Mouse (Mus musculus) kidney, postnatal 10 days (tissue): Measurements from ENCODE around the gene Arl4d.
A peak's percentile ranks its signal among the peaks of the same experiment; 100 is the strongest.
"Not testable (repeated sequence)": the region's sequence is repeated elsewhere in the genome, so short reads cannot be mapped to it uniquely, and the experiment has no call there.

Experiments used
- DNase-seq: peaks from one replicate; pipeline ENCODE4 v3.0.0; 2021; ENCODE audit warnings: mixed read lengths

The Arl4d gene

DNA sequence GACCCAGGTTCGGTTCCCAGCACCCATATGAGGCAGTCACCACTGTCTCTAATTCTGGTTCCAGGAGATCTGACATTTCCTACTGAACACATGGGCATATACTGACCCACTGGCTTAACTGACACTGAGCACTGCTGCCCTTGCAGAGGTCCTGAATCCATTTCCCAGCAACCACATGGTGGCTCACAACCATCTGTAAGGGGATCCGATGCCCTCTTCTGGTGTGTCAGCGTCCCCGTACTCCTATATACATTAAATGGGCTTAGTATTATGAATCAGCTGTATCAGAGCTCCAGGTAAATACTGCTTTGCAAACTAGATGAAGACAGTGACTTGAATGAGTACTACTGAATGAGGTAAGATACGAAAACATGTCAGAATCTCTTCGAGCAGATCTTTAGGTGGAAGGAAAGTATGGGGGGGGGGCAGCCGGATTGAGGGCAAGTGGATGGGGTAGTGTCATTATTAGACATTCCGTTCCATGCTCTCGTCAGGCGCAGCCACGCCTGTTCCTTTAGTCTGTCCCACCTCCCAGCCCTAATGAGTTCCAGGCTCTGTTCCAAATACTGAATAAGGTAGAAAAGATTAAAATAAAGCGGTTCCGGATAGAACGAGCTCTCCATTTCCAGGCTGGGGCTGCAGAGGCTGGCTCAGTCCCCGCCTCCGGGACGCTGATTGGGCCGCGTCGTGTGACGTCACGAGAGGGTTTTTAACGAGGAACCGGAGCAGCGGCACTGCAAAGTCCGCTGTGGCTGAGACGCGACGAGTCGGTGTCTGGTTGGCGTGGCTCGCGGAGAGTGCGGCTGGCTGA lies at the start of gene Arl4d:
Arl4d (plus strand) TSS at position 717 of the 811 bp plus-strand sequence.
- peak; percentile 97 for DNase-seq

DNA sequence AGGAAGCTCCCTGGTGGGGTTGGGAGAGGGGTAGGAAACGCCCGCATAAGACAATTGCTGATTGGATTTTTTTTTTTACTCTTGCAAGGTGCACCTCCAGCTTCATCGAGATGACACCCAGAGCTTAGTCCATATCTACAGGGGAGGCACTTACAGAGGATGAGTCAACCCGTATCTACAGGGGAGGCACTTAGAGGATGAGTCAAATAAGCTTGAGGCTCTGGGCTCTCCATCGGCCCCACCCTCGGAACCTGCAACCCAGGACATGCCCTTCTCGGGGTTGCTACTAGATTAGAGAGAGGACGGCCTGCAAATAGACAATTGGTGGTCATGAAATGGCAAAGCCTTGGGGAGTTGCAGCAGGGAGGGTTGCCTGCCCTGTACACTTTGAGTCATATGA lies 49.2 kb upstream of the Arl4d start:
- DNase-seq = no peak

DNA sequence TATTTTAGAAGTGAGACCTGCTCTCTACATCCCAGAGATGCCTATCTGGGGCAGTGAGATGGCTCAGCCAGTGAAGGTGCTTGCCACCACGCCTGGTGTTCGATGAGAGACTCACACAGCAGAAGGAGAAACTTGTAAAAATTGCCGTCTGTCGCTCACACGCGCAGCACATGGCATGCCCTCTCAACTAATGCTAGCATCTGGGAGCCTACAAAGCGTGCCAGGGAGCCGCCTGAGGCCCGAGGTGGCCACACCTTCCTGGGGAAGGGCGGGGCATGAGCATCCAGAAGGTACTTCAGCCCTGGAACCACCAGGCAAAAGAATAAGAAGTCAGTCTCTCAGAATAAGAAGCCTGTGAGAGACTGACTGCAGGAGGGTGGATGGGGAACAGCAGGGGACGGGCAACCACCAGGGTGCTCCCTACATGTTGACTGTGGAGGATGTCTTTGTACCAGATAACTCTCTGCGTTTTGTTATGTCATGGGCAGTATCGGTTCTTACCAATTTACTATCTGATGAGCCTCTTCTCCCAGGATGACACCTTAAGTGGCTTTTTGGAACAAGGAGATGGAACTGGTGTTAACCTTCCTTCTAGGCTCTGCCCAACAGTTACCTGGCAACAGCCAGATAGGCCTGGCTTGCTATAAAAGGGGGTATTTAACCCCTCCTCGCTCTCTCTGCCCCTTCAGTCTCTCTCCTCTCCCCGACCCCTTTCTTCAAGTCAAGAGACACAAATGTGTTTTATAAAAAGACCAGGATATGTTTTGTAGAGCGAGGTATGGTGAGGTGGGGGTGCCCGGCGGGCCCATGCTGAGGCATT lies 48.2 kb upstream of the Arl4d start:
- no peak for DNase-seq

DNA sequence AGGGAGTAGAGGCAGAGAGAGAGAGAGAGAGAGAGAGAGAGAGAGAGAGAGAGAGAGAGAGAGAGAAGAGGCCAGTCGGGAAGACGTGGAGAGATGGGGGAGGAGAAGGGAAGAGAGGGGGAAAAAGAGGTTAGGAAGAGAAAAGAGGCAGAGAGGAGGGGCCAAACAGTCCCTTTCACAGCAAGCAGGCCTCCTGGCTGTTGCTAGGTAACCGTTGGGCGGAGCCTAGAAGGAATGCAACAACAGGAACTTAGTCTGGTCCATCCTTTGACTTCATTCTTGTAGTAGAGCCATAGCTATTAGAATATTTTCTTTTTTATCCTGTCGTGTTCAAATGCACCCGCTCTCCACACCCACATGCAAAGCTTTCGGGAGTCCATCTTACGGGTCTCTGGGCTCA lies 47.5 kb upstream of the Arl4d start:
- peak; percentile 65 for DNase-seq

DNA sequence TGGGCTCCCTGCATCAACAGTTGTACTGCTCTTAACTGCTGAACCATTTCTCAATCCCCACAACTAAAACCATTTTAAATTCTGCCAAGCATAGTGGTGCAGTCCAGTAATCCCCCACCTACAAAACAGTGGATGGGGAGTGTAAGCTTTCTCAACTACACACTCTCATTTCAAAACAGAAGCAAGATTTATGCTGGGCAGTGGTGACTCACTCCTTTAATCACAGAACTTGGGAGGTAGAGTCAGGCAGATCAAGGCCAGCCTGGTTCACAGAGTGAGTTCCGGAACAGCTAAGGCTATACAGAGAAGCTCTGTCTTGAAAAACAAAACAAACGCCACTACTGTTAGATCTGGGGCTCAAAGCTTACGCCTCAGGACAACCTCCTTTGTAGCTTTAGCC lies 46.7 kb upstream of the Arl4d start:
- no peak for DNase-seq

DNA sequence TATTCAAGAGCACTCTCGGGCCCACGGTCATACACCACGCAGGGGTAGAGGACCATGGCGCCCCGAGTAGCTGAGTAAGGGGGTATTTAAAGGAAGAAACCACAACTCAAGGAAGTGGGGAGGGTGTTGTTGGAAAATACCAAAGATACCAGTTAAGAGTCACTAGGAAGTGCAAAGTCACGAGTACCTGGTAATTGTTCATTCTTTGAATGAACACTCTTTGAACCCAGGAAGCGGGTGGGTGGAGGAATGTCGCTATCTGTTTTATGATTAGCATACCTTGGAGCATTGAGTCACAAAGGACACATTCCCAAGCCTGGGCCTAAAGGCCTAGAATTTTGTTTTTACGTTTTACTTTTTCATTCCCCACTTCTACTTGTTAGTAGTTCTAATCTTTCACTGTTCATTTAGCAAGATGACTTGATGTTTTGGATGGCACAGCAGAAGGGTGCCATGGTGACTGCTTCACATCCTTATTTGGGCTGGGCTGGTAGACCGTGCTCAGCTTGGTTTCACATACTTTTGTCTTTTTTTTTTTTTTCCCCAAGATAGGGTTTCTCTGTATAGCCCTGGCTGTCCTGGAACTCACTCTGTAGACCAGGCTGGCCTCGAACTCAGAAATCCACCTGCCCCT lies 45.2 kb upstream of the Arl4d start:
- not testable (repeated sequence) for DNase-seq

DNA sequence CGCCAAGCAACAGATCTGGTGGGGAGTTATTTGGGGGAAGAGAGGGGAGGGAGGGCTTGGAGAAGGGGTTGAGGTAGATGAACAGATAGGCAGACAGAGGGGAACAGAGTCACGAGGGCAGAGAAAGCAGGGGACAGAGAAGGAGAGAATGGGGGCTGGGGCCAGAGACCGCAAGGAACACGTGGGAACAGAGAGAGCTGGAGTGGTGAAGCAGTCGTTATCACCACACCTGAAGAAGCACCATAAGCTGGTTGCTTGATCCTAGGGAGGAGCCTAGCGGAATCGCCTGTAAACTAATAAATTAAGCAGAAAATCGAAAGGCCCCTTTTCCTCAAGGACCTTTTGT lies 38.7 kb upstream of the Arl4d start:
- DNase-seq = no peak

DNA sequence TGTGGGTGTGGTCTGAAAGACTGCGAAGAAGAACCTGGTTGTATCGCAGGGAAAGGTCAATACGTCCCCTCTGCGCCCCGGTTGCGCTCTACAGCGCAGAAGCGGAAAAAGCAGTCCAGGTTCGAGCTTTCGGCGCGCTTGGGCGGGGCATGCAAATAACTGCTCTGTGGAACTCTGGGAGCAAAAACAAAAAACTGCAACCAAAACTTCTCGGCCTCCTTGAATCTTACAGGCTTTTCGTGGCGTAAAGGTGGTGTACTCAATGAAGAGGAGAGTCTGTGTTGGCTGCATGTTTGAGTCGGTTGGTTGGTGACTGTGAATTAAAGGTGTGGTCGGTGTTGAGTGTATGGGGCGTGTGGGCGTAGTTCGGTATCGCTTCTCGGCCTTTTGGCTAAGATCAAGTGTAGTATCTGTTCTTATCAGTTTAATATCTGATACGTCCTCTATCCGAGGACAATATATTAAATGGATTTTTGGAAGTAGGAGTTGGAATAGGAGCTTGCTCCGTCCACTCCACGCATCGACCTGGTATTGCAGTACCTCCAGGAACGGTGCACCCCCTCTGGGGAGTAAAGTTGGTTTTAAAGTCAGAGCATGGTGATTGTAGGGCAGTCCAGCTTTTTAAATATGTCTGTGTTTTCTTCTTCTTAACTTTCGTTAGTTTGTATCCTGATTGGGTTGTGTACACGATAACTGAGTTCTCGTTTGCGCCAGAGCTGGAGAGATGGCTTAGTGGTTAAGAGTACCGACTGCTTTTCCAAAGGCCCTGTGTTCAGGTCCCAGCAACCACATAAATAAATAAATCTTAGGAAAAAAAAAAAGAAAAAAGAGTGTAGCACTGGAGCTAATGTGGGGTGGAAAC lies 38.1 kb upstream of the Arl4d start, which contains the start of gene Rdm1:
Rdm1 (plus strand) TSS at position 201 of the 862 bp plus-strand sequence.
- DNase-seq = peak; percentile 91

DNA sequence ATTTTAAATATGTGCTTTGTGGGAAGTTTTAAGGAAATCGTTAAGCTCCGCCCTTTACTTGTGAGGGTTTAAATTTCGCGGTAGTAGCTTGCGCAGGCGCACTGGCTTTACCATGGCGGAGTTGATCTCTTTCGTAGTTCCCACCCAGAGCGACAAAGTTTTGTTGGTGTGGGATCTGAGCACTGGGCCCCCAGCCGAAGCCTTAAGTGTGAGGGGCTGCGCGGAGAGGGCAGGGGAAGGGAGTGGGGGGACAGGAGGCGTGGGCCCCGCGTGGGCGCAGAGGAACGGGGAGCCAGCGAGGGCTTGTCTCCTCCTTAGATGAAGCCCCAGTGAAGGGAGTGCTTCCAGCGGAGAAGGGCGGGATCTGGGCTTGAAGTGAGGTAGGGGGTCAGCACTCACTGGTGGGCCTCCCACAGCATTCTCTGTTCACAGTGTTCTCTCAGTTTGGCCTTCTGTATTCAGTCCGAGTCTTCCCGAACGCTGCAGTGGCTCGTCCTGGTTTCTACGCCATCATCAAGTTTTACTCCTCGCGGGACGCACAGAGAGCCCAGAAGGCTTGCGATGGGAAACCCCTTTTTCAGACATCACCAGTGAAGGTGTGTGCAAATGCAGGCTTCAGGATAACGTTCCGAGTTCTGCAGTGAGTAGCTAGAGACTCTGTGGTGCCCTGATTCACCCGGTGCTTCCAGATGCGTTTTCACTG lies 37.3 kb upstream of the Arl4d start:
- peak; percentile 91 for DNase-seq

DNA sequence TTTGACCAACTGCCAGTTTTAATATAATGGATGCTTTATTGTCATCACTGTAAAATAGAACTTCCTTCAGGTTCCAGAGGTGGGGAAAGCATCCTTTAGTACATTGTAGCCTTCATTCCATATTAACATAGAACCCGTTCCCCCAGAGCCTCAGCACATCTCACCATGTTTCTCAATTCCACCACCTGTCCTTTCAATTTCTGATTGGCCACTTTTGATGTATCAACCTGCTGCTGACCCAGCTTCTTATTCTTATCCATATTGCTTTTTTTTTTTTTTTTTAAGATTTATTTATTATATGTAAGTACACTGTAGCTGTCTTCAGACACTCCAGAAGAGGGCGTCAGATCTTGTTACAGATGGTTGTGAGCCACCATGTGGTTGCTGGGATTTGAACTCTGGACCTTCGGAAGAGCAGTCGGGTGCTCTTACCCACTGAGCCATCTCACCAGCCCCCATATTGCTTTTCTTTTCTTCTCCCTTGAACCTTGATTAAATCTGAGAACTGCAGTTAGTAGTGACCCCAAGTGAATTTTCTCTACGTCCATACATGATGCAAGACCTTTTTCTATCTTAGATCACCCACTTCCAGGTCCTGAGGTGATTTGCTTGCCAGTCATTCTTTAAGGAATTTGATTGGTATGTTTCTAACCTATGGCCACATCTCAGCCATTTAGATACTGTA lies 36.5 kb upstream of the Arl4d start:
- DNase-seq = not testable (repeated sequence)

DNA sequence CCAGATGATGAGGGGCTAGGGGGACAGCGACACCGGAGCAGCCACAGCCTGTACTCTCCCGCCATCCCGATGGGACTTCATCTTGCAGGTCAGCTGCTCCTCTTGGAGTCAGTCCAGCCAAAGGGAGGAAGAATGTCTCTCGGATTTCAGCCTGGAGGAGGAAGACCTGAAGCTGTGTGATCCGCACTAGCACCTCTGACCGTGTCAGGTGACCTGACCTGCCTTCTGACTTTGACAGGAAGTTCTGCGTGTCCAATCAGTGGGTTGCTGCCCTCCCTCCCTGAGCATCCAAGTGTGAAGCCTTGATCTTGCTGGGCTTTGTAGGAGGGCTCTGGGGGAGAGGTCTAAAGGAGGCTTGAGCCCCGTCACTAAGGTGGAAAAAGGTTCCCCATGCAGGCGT lies 29.7 kb upstream of the Arl4d start:
- peak; percentile 26 for DNase-seq

DNA sequence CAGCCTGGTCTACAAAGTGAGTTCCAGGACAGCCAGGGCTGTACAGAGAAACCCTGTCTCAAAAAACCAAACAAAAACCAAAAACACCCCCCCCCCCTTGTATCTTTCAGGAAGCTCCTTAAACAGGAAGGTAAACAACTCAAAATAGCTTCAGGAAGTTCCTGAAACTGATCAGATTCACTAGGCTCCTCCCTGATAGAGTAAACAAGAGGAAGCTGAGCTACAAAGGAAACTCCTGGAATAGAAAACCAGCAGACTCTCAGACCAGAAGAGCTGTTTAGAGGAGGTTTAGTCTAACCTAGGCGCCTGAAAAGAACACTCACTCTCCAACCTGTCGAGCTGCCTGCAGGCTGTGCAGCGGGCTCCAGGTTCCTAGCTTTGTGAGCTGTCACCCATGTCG lies 25.6 kb upstream of the Arl4d start:
- no peak for DNase-seq

DNA sequence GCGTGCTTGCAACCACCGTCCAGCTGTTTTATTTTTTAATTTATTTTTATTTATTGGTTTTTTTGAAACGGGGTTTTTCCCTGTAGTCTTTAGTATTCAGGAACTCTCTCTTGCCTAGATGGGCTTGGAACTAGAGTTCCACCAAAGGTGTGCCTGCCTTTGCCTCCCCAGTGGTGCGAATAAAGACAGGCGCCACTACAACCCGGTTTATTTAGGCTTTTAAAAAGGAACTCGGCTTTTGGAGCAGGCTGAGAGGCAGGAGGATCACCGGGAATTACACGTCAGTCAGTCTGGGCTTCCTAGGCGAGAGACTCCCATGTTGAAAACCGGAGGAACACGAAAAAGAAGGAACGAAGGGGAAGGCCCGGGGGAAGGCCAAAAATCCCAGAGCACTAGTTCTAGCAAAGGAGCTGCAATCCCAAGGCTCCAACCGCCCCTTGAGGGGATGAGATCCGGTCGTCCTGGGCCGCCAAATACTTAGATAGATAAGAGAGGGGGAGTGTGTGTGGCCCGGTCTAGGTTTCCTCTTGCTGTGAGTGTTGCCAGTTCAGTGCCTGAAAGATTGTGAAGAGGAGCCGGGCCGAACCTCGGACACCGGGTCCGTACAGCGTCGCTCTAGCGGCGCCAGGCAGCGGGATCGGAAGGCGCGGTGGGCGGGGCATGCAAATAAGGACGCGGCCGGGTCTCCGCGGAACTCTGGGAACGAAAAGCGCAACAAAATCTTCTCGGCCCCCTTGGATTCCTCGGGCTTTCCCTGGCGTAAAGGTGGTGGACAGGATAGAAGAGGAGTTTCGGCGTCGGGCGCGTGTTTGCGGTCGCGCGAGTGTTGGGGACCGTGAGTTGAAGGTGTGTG lies 24.3 kb upstream of the Arl4d start:
- DNase-seq = peak; percentile 89

DNA sequence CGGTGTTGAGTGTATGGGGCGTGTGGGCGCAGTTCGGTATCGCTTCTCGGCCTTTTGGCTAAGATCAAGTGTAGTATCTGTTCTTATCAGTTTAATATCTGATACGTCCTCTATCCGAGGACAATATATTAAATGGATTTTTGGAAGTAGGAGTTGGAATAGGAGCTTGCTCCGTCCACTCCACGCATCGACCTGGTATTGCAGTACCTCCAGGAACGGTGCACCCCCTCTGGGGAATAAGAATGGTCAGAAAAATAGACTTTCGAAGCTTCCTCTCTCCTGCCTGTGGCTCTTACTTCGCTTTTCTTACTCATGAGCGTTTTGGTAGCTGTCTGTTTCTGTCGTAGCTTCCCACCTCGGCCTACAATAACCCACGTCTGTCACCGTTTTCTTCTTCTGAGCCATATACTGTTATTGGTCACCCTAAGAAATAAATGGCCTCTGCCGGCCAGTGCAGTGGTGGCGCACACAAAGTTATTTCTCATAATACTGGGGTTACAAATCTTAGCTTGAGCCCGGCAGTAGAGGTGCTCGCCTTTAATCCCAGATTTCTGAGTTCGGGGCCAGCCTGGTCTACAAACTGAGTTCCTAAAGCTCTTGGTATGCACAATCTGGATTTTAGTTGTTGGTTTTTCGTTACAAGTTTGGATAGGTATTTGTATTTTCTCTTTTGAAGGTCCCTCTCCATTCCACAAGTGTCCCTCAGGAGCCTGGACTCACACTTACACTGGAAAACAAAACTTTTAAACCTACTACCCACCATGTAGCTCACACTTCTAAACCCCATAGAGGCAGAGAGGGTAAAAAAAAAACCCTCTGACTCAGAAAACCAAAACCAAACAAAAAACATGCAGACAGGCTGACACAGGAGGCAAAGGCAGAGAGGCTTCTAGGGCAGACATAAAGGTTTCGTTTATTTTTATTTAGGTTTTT lies 23.4 kb upstream of the Arl4d start:
- DNase-seq = not testable (repeated sequence)

DNA sequence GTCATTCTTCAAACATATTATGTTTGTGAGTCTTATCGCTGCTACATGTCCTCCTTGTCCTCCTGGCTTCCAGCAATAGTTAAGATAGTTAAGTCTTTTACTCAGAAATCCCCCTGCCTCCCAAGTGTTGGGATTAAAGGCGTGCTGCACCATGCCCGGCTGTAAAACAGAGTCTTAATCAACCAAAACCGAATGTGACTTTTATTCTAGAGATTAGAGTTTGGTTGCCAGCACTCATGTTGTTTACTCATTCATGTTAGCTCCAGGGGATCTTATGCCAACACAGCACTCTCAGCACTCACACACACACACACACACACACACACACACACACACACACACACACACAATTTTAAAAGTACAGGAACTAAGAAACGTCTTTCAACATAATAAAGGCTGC lies 22.4 kb upstream of the Arl4d start:
- no peak for DNase-seq

DNA sequence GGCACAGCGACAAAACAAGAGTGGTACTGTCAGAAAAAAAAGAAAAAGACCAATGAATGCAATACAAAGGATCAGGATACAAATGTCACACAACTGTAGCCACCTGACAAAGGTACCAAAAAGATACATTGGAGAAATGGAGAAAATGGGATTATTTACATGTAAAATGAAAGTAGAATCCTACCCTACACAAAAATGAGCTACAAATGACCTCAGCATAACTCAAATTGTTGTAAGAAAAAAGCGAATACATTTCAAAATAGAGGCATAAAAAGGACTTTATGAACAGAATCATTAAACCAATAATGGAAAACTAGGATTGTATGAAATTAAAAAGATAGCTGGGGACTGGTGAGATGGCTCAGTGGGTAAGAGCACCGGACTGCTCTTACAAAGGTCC lies 20.8 kb upstream of the Arl4d start:
- no peak for DNase-seq

DNA sequence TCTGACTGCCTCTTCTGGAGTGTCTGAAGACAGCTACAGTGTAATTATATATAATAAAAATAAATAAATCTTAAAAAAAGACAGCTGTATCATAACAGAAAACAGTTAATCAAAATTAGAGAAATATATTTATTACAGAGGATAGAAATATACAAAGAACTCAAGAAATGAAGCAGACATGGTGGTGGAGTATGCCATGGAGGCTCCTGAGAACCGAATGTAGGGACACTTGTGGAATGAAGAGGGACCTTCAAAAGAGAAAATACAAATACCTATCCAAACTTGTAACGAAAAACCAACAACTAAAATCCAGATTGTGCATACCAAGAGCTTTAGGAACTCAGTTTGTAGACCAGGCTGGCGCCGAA lies 20.3 kb upstream of the Arl4d start:
- not testable (repeated sequence) for DNase-seq

DNA sequence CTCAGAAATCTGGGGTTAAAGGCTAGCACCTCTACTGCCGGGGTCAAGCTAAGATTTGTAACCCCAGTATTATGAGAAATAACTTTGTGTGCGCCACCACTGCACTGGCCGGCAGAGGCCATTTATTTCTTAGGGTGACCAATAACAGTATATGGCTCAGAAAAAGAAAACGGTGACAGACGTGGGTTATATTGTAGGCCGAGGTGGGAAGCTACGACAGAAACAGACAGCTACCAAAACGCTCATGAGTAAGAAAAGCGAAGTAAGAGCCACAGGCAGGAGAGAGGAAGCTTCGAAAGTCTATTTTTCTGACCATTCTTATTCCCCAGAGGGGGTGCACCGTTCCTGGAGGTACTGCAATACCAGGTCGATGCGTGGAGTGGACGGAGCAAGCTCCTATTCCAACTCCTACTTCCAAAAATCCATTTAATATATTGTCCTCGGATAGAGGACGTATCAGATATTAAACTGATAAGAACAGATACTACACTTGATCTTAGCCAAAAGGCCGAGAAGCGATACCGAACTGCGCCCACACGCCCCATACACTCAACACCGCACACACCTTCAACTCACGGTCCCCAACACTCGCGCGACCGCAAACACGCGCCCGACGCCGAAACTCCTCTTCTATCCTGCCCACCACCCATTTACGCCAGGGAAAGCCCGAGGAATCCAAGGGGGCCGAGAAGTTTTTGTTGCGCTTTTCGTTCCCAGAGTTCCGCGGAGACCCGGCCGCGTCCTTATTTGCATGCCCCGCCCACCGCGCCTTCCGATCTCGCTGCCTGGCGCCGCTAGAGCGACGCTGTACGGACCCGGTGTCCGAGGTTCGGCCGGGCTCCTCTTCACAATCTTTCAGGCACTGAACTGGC lies 19.7 kb upstream of the Arl4d start:
- DNase-seq = peak; percentile 82
